Mouse (Mus musculus) lung, embryonic 16.5 days (tissue): ENCODE measurements around the gene Rab3ip. TPM values are rescaled to one million over a fixed set of nuclear protein-coding genes. Genes with fewer than 3 reads are reported as not detected.

ENCODE experiments used
- ATAC-seq: fragments of 200-750 bp; cut with Nextera tagmentation; 2 replicates; pipeline ENCODE4 v1.8.0; 2017; ENCODE audit warnings: low read depth, mild to moderate bottlenecking, moderate library complexity
- H3K27ac ChIP-seq: fragments of 300-500 bp; sonication (generic); 2 replicates; pipeline ENCODE4 v1.5.1; 2014; ENCODE audit warnings: mild to moderate bottlenecking, control low read depth, low read length
- H3K27me3 ChIP-seq: fragments of 300-500 bp; sonication (generic); 2 replicates; pipeline ENCODE4 v1.6.1; 2014; ENCODE audit warnings: low read depth, low read length, mixed read lengths; ENCODE audit not compliant: control insufficient read depth, insufficient read depth
- H3K36me3 ChIP-seq: fragments of 300-500 bp; sonication (generic); 2 replicates; pipeline ENCODE4 v1.6.1; 2014; ENCODE audit warnings: low read length; ENCODE audit not compliant: control insufficient read depth, insufficient read depth
- H3K4me1 ChIP-seq: fragments of 300-500 bp; sonication (generic); replicated peaks from 2 replicates; pipeline ENCODE4 v1.6.1; 2014; ENCODE audit warnings: low read length, mixed read lengths; ENCODE audit not compliant: control insufficient read depth, insufficient read depth
- H3K4me2 ChIP-seq: fragments of 300-500 bp; sonication (generic); 2 replicates; pipeline ENCODE4 v1.6.1; 2014; ENCODE audit warnings: low read depth, low read length, control low read depth
- H3K4me3 ChIP-seq: fragments of 300-500 bp; sonication (generic); 2 replicates; pipeline ENCODE4 v1.5.1; 2014; ENCODE audit warnings: mild to moderate bottlenecking, low read length, control low read depth
- H3K9ac ChIP-seq: fragments of 300-500 bp; sonication (generic); 2 replicates; pipeline ENCODE4 v1.6.1; 2014; ENCODE audit warnings: low read length, control low read depth
- H3K9me3 ChIP-seq: fragments of 300-500 bp; sonication (generic); 2 replicates; pipeline ENCODE4 v1.6.1; 2016; ENCODE audit warnings: low read length; ENCODE audit not compliant: control insufficient read depth
- WGBS: fragments of 180-500 bp; shearing (Covaris S2); extraction: QIAGEN DNeasy Blood & Tissue Kit; methylation state at CpG from one replicate; pipeline ENCODE4 v1.1.7; 2014; 5-methylcytosine and 5-hydroxymethylcytosine counted together
- polyA plus RNA-seq: library from polyadenylated mRNA; unstranded; fragments of >200 nt; fragmentation: Nextera tagmentation; extraction: Ambion mirVana; gene quantifications from 2 replicates; pipeline ENCODE4 v1.2.1, GENCODE M21; 2015

Gene Rab3ip
- polyA plus RNA-seq, 1 experiment from 2014 or later: 31.6 TPM

DNA sequence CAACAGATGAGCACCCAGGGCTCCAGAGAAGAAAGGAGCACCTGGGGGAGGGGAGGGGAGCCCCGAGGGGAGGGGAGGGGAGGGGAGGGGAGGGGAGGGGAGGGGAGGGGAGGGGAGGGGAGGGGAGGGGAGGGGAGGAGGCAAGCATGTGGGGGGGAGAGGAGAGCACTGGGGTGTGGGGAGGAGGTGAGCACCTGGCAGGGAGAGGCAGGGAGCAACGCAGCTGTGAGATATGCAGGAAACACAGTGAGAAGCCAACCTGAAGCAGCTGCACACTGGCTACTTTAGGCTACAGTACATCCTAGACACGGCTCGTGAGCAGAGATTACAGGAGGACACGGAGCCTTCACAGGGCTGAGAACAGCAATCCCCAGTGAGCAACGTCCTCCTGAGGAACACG is 19.6 kb downstream of the Rab3ip start:
- no peaks in the 10 kb centered on the region for H3K9me3 ChIP-seq
- peaks cover 2% of the 10 kb centered on the region; the same call in 1 of the 2 replicates for H3K36me3 ChIP-seq
- H3K27ac ChIP-seq: no peak overlapping the region
- WGBS: 74% methylated on average over 6 of the region's 7 CpGs
- no peaks in the 10 kb centered on the region for H3K4me1 ChIP-seq
- no peak for ATAC-seq
- H3K9ac ChIP-seq: no peak overlapping the region
- H3K4me3 ChIP-seq: no peak overlapping the region
- no peak overlapping the region for H3K4me2 ChIP-seq
- no peaks in the 10 kb centered on the region for H3K27me3 ChIP-seq

DNA sequence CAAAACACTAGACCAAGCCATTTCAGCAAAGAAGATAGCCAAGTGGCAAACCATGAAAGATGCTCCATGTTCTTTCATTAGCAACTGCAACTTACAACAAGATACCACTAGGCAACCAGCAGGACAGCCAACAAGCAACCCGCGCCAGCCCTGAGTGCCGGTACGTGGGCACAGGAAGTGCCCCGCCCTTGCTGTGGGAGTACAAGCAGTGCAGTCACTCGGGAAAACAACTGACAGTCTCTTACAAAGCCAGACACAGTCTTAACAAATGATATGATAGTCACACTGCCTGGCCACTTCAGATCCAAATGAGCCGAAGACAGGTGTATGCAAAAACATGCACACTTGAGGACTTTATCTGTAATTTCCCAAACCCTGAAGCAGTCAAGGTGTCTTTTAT is 20.1 kb downstream of the Rab3ip start:
- H3K27me3 ChIP-seq: no peaks in the 10 kb centered on the region
- no peak overlapping the region for H3K9ac ChIP-seq
- 63% methylated on average over 7 of the region's 7 CpGs for WGBS
- no peak overlapping the region for H3K4me3 ChIP-seq
- no peaks in the 10 kb centered on the region for H3K9me3 ChIP-seq
- H3K4me2 ChIP-seq: no peak overlapping the region
- peaks cover 2% of the 10 kb centered on the region; the same call in 1 of the 2 replicates for H3K36me3 ChIP-seq
- no peak for ATAC-seq
- no peak overlapping the region for H3K27ac ChIP-seq
- H3K4me1 ChIP-seq: no peaks in the 10 kb centered on the region

DNA sequence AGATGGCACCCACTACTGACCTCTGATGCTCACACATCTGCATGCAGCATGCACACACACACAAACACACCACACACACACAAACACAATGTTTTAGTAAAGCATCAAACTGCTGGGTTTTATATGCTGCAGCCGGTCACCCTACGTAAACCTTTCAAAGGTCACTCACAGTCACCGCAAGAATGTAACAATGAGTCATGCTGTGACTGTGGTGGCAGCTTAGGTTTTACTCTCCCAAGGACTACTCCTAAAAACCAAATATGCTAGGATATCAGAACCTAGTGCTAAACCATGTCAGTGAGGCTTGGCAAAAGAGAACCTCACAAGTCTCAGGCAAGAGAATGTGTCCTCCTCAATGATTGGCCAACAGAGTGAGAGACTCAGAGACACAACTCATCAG is 21.7 kb downstream of the Rab3ip start:
- Histone ChIP-seq H3K9ac (no peak overlapping the region), H3K27ac (no peak overlapping the region), H3K27me3 (no peaks in the 10 kb centered on the region), H3K4me2 (no peak overlapping the region), H3K36me3 (peaks cover 5% of the 10 kb centered on the region; the same call in 1 of the 2 replicates), H3K9me3 (no peaks in the 10 kb centered on the region), H3K4me3 (no peak overlapping the region), H3K4me1 (no peaks in the 10 kb centered on the region)
- 88% methylated on average over 3 of the region's 3 CpGs for WGBS
- no peak for ATAC-seq

DNA sequence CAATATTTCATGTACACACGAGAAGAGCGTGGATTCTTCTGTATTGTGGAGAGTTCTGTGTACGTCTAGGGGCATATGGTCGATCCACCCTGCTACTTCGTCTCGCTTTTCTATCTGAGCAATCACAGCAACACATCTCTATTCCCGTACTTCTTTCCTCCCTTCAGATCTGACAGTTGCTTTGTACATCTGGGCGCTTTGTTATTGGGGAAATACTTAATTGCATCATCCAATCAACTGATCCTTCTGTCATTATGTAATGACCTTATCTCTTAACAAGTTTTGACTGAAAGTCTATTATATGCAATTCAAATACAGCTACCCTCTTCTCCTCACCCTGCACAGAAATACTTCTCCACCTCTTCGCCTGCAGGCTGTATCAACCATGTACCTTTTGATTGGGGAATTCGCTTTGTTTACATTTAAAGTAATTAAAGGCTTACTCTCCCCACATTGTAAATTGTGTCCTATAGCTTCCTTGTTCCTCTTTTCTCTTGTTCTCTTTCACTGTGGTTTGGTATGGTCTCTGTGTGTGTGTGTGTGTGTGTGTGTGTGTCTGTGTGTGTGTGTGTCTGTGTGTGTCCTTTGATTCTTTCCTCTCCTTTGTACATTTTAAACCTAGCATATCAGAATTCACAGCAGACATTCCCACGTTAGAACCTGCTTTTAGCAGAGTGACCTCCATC is 24.0 kb downstream of the Rab3ip start:
- peaks cover 6% of the 10 kb centered on the region; the same call in 1 of the 2 replicates for H3K36me3 ChIP-seq
- no peaks in the 10 kb centered on the region for H3K27me3 ChIP-seq
- H3K4me1 ChIP-seq: no peaks in the 10 kb centered on the region
- no peak overlapping the region for H3K4me3 ChIP-seq
- H3K9me3 ChIP-seq: no peaks in the 10 kb centered on the region
- WGBS: 81% methylated on average over 11 of the region's 11 CpGs
- no peak overlapping the region for H3K27ac ChIP-seq
- H3K9ac ChIP-seq: no peak overlapping the region
- H3K4me2 ChIP-seq: no peak overlapping the region
- ATAC-seq: no peak

DNA sequence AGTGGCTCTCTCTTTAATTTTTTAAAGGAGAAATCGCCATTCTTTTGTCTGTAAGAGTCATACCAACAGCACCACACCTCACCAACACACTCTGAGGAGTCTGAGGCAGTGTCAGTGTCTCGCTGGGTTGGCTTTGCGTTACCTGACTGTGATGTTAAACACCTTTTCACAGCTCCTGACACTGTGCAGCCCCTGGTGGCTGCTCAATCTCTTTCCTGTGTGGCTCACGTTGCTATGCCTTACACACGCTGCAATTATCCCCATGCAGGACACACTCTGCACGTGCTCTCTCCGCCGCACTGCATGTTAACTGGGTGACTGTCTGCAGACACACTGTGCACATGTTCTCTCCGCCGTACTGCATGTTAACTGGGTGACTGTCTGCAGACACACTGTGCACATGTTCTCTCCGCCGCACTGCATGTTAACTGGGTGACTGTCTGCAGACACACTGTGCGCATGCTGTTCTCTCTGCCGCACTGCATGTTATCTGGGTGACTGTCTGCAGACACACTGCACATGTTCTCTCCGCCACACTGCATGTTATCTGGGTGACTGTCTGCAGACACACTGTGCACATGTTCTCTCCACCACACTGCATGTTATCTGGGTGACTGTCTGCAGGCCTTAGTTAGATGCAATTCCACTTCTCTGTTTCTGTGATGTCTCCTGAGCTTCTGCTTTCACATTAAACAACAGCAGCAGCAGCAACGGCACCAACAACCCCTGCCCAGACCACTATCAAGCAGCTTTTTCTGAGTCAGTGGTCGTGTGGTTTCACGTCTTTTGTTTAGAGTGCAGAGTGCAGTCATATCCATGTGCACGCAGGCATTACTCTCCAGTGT is 26.7 kb downstream of the Rab3ip start:
- Histone ChIP-seq H3K4me1 (no peaks in the 10 kb centered on the region), H3K36me3 (peaks cover 6% of the 10 kb centered on the region; the same call in 1 of the 2 replicates), H3K9ac (no peak overlapping the region), H3K9me3 (no peaks in the 10 kb centered on the region), H3K4me2 (no peak overlapping the region), H3K27ac (no peak overlapping the region), H3K27me3 (no peaks in the 10 kb centered on the region), H3K4me3 (no peak overlapping the region)
- 90% methylated on average over 19 of the region's 19 CpGs for WGBS
- ATAC-seq: no peak

DNA sequence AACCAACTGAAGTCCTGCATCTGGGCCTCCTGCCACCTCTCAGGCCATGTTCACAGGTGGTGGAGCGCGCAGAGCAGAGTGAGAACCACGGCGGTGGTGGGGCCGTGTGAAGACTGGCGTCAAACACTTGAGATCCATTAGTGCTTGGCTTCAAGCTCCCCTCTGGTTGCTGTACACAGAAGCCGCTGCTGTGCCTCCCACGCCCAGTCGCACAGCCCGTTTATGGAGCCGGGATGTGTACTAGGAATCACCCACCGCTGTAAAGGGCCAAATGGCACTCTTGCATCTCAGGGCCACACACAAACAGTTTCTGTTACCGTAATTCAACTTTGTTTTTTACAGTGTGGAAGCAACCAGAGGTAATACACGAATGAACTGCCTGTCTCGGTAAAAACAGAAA is 28.4 kb downstream of the Rab3ip start:
- no peak for ATAC-seq
- H3K9ac ChIP-seq: no peak overlapping the region
- no peaks in the 10 kb centered on the region for H3K27me3 ChIP-seq
- H3K4me3 ChIP-seq: no peak overlapping the region
- no peak overlapping the region for H3K4me2 ChIP-seq
- H3K9me3 ChIP-seq: no peaks in the 10 kb centered on the region
- no peak overlapping the region for H3K27ac ChIP-seq
- H3K36me3 ChIP-seq: peaks cover 4% of the 10 kb centered on the region; the same call in 1 of the 2 replicates
- 70% methylated on average over 15 of the region's 15 CpGs for WGBS
- H3K4me1 ChIP-seq: no peaks in the 10 kb centered on the region

DNA sequence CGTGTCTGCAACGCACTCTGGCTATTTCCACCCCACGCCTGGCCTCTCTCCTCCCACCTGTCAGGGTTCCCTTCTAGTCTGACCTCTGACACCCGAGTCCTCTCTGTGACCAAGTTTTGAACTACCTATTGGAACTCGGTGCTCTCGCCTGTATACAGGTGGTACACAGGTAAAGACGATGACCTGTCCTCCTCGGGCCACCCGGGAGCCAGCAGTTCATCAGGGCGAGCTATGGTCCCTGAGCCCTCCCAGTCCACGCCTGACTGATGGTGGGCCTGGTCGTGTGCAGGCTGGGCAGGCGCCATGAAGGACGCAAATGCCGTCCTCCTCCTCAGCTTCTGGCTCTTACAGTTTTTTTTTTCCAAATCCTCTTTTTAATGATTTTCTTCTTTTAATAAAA is 29.2 kb downstream of the Rab3ip start:
- H3K27ac ChIP-seq: no peak overlapping the region
- H3K27me3 ChIP-seq: no peaks in the 10 kb centered on the region
- no peak overlapping the region for H3K4me2 ChIP-seq
- no peak overlapping the region for H3K9ac ChIP-seq
- H3K4me1 ChIP-seq: no peaks in the 10 kb centered on the region
- H3K36me3 ChIP-seq: peaks cover 4% of the 10 kb centered on the region; the same call in 1 of the 2 replicates
- 85% methylated on average over 15 of the region's 15 CpGs for WGBS
- no peak overlapping the region for H3K4me3 ChIP-seq
- no peak for ATAC-seq
- no peaks in the 10 kb centered on the region for H3K9me3 ChIP-seq

DNA sequence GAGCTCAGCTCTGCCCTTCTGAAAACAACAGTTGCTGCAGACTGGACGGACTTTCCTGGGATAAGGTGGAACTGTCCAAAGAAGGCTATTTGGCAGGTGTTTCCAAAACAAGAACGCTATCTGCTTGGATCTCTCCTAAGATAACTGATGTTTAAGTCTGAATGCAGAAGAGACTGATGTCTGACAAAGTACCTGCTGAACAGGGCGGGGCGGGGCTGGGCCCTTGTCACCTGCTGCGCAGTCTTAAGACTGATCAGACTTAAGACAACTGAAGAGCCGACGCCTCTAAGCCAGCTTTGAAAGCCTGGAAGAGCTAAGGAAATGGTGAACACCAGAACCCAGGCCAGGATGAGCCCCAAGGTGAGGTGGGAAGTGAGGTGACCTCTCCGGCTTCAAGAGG is 29.9 kb downstream of the Rab3ip start:
- peaks cover 4% of the 10 kb centered on the region; the same call in 1 of the 2 replicates for H3K36me3 ChIP-seq
- H3K9me3 ChIP-seq: no peaks in the 10 kb centered on the region
- H3K27ac ChIP-seq: no peak overlapping the region
- no peak for ATAC-seq
- WGBS: 88% methylated on average over 8 of the region's 8 CpGs
- H3K9ac ChIP-seq: no peak overlapping the region
- H3K4me2 ChIP-seq: no peak overlapping the region
- H3K4me3 ChIP-seq: no peak overlapping the region
- no peaks in the 10 kb centered on the region for H3K4me1 ChIP-seq
- no peaks in the 10 kb centered on the region for H3K27me3 ChIP-seq
